Mouse (Mus musculus): ENCODE measurements around the gene Guk1. TPM values are rescaled to one million over a fixed set of nuclear protein-coding genes. Genes with fewer than 3 reads are reported as not detected.
A peak's percentile ranks its signal among the peaks of the same experiment; 100 is the strongest.
"Not testable (repeated sequence)": the region's sequence is repeated elsewhere in the genome, so short reads cannot be mapped to it uniquely, and the experiment has no call there.

The Guk1 gene
- total RNA-seq, 2 experiments from 2014 or later = 58.9 to 62.8 TPM

GRCm38 (mm10) chr11:59212320-59212719, 20.3 kb upstream of the Guk1 start:
- not testable (repeated sequence) for DNase-seq (ENCODE audit: low spot score in 2 of 2)

GRCm38 (mm10) chr11:59211561-59211960, 19.5 kb upstream of the Guk1 start:
- not testable (repeated sequence) for DNase-seq (ENCODE audit: low spot score in 2 of 2)

- DNase-seq (ENCODE audit: low spot score in 2 of 2) = no peak
These were observed 18.0 kb upstream of the Guk1 start for GRCm38 (mm10) chr11:59210020-59210419.

- no peak for DNase-seq (ENCODE audit: low spot score in 2 of 2)
These were observed 17.6 kb upstream of the Guk1 start for GRCm38 (mm10) chr11:59209580-59209979.

- peak; percentile 53 to 54 for DNase-seq (ENCODE audit: low spot score in 2 of 2)
These were observed 17.0 kb upstream of the Guk1 start for GRCm38 (mm10) chr11:59209003-59209441.

GRCm38 (mm10) chr11:59208153-59208831, 16.3 kb upstream of the Guk1 start, which contains the start of gene 2310033P09Rik:
2310033P09Rik (plus strand) TSS chr11:59208321.
- peak; percentile 77 to 83 for DNase-seq (ENCODE audit: low spot score in 2 of 2)

- DNase-seq (ENCODE audit: low spot score in 2 of 2) = peak; percentile 89 to 90
These were observed 10.3 kb upstream of the Guk1 start, which contains the start of gene Mrpl55 for GRCm38 (mm10) chr11:59202081-59202995. Mrpl55 (plus strand) TSS chr11:59202486.

- DNase-seq (ENCODE audit: low spot score in 2 of 2) = no peak
These were observed 9.4 kb upstream of the Guk1 start for GRCm38 (mm10) chr11:59201216-59202002.

- no peak for DNase-seq (ENCODE audit: low spot score in 2 of 2)
These were observed 4.2 kb upstream of the Guk1 start for GRCm38 (mm10) chr11:59196230-59196629.

GRCm38 (mm10) chr11:59191231-59192058, 567 bp downstream of the Guk1 start:
- DNase-seq (ENCODE audit: low spot score in 2 of 2) = peak; percentile 64 to 76

GRCm38 (mm10) chr11:59187706-59188105, 4.3 kb downstream of the Guk1 start:
- no peak for DNase-seq (ENCODE audit: low spot score in 2 of 2)

- DNase-seq (ENCODE audit: low spot score in 2 of 2) = no peak
These were observed 6.5 kb downstream of the Guk1 start for GRCm38 (mm10) chr11:59185490-59185889.

GRCm38 (mm10) chr11:59183821-59184220, 8.2 kb downstream of the Guk1 start:
- DNase-seq (ENCODE audit: low spot score in 2 of 2) = no peak

- DNase-seq (ENCODE audit: low spot score in 2 of 2) = no peak
These were observed 9.1 kb downstream of the Guk1 start, which contains the start of gene Gjc2 for GRCm38 (mm10) chr11:59182864-59183331. Gjc2 (minus strand) TSS chr11:59183213.

GRCm38 (mm10) chr11:59176921-59177320, 15.1 kb downstream of the Guk1 start:
- DNase-seq (ENCODE audit: low spot score in 2 of 2) = no peak

- DNase-seq (ENCODE audit: low spot score in 2 of 2) = no peak
These were observed 15.5 kb downstream of the Guk1 start for GRCm38 (mm10) chr11:59176475-59176874.

GRCm38 (mm10) chr11:59174189-59174838, 17.7 kb downstream of the Guk1 start:
- no peak for DNase-seq (ENCODE audit: low spot score in 2 of 2)

GRCm38 (mm10) chr11:59170549-59170948, 21.5 kb downstream of the Guk1 start:
- no peak for DNase-seq (ENCODE audit: low spot score in 2 of 2)

- no peak for DNase-seq (ENCODE audit: low spot score in 2 of 2)
These were observed 22.2 kb downstream of the Guk1 start for GRCm38 (mm10) chr11:59169807-59170206.
